Mouse (Mus musculus) liver, embryonic 11.5 days (tissue): Measurements from ENCODE around the gene Dcxr. TPM values are rescaled to one million over a fixed set of nuclear protein-coding genes. Genes with fewer than 3 reads are reported as not detected.

Experiments
- ATAC-seq: fragments of 200-750 bp; cut with Nextera tagmentation; replicated peaks from 2 replicates; pipeline ENCODE4 v1.8.0; 2017; ENCODE audit warnings: moderate number of reproducible peaks, mild to moderate bottlenecking, moderate TSS enrichment, moderate library complexity; ENCODE audit not compliant: low FRiP score
- DNase-seq: peaks from one replicate; pipeline ENCODE4 v3.0.0-alpha.2; 2017; ENCODE audit warnings: low spot score
- H3K27ac ChIP-seq: fragments of 300-500 bp; sonication (generic); 2 replicates; pipeline ENCODE4 v1.5.1; 2014; ENCODE audit warnings: mild to moderate bottlenecking, low read depth, low read length, control low read depth
- H3K27me3 ChIP-seq: fragments of 300-500 bp; sonication (generic); replicated peaks from 2 replicates; pipeline ENCODE4 v1.6.1; 2014; ENCODE audit warnings: low read length, mixed read lengths; ENCODE audit not compliant: control insufficient read depth, insufficient read depth
- H3K36me3 ChIP-seq: fragments of 300-500 bp; sonication (generic); 2 replicates; pipeline ENCODE4 v1.6.1; 2014; ENCODE audit warnings: mild to moderate bottlenecking, low read length, moderate library complexity, mixed read lengths; ENCODE audit not compliant: control insufficient read depth, insufficient read depth
- H3K4me1 ChIP-seq: fragments of 300-500 bp; sonication (generic); replicated peaks from 2 replicates; pipeline ENCODE4 v1.6.1; 2014; ENCODE audit warnings: low read length, mixed read lengths; ENCODE audit not compliant: control insufficient read depth, insufficient read depth
- H3K4me2 ChIP-seq: fragments of 300-500 bp; sonication (generic); 2 replicates; pipeline ENCODE4 v1.6.1; 2014; ENCODE audit warnings: mild to moderate bottlenecking, control low read depth, moderate library complexity
- H3K4me3 ChIP-seq: fragments of 300-500 bp; sonication (generic); 2 replicates; pipeline ENCODE4 v1.5.1; 2014; ENCODE audit warnings: low read depth, low read length, control low read depth
- H3K9ac ChIP-seq: fragments of 300-500 bp; sonication (generic); 2 replicates; pipeline ENCODE4 v1.6.1; 2014; ENCODE audit warnings: low read depth, low read length, control low read depth
- H3K9me3 ChIP-seq: fragments of 300-500 bp; sonication (generic); 2 replicates; pipeline ENCODE4 v1.6.1; 2016; ENCODE audit warnings: low read length, inconsistent platforms, mixed read lengths; ENCODE audit not compliant: control insufficient read depth
- WGBS: fragments of 180-500 bp; shearing (Covaris S2); extraction: QIAGEN DNeasy Blood & Tissue Kit; methylation state at CpG from one replicate; pipeline ENCODE4 v1.1.7; 2014; 5-methylcytosine and 5-hydroxymethylcytosine counted together
- polyA plus RNA-seq: library from polyadenylated mRNA; unstranded; fragments of >200 nt; fragmentation: Nextera tagmentation; extraction: Ambion mirVana; gene quantifications from 2 replicates; pipeline ENCODE4 v1.2.1, GENCODE M21; 2014

The Dcxr gene
- polyA plus RNA-seq, 1 experiment from 2014 or later = 12.9 TPM

GRCm38 (mm10) chr11:120726243-120727168, 575 bp downstream of the Dcxr start:
- peak overlapping the region; percentile 65 for H3K9ac ChIP-seq
- peak overlapping the region; percentile 92 for H3K4me2 ChIP-seq
- H3K36me3 ChIP-seq = no peaks in the 10 kb centered on the region
- peaks cover 16% of the 10 kb centered on the region for H3K4me1 ChIP-seq
- H3K9me3 ChIP-seq = no peaks in the 10 kb centered on the region
- DNase-seq = no peak
- WGBS = 22% methylated on average over 35 of the region's 36 CpGs
- ATAC-seq = peak; percentile 68
- 0 out of 2 replicates have a peak overlapping the region, but pooled peaks have one; percentile 22 for H3K27ac ChIP-seq
- peaks cover 23% of the 10 kb centered on the region for H3K27me3 ChIP-seq
- H3K4me3 ChIP-seq = peak overlapping the region; percentile 63

GRCm38 (mm10) chr11:120723509-120723908, 3.6 kb downstream of the Dcxr start:
- Histone ChIP-seq H3K36me3 (peaks cover 5% of the 10 kb centered on the region; the same call in 1 of the 2 replicates), H3K27me3 (peaks cover 26% of the 10 kb centered on the region), H3K4me1 (peaks cover 21% of the 10 kb centered on the region), H3K9ac (no peak overlapping the region), H3K4me3 (no peak overlapping the region), H3K27ac (no peak overlapping the region), H3K9me3 (no peaks in the 10 kb centered on the region), H3K4me2 (no peak overlapping the region)
- WGBS = 84% methylated on average over 7 of the region's 7 CpGs
- ATAC-seq (no peak), DNase-seq (no peak)

GRCm38 (mm10) chr11:120722761-120723382, 4.2 kb downstream of the Dcxr start:
- peak overlapping the region; percentile 99; the same call in 1 of the 2 replicates for H3K4me2 ChIP-seq
- 85% methylated on average over 11 of the region's 11 CpGs for WGBS
- DNase-seq = no peak

GRCm38 (mm10) chr11:120722067-120722630, 4.9 kb downstream of the Dcxr start:
- Histone ChIP-seq H3K4me1 (peaks cover 21% of the 10 kb centered on the region), H3K4me3 (peak overlapping the region; percentile 62), H3K9ac (peak overlapping the region; percentile 57), H3K36me3 (peaks cover 11% of the 10 kb centered on the region), H3K27me3 (peaks cover 26% of the 10 kb centered on the region), H3K9me3 (no peaks in the 10 kb centered on the region), H3K27ac (no peak overlapping the region), H3K4me2 (peak overlapping the region; percentile 99)
- DNase-seq = no peak
- no peak for ATAC-seq
- WGBS = 23% methylated on average over 21 of the region's 21 CpGs

More at GRCm38 (mm10) chr11:120722761-120723382, 4.2 kb downstream of the Dcxr start:
- no peak overlapping the region for H3K9ac ChIP-seq
- H3K36me3 ChIP-seq = peaks cover 5% of the 10 kb centered on the region
- H3K27me3 ChIP-seq = peaks cover 26% of the 10 kb centered on the region
- H3K4me3 ChIP-seq = no peak overlapping the region
- ATAC-seq = no peak
- no peak overlapping the region for H3K27ac ChIP-seq
- H3K9me3 ChIP-seq = no peaks in the 10 kb centered on the region
- peaks cover 21% of the 10 kb centered on the region for H3K4me1 ChIP-seq

- Histone ChIP-seq H3K9me3 (no peaks in the 10 kb centered on the region), H3K9ac (peak within 1 kb of the TSS; percentile 57), H3K36me3 (peaks cover 17% of the 10 kb centered on the region), H3K4me3 (peak within 1 kb of the TSS; percentile 62), H3K4me1 (peaks cover 21% of the 10 kb centered on the region), H3K4me2 (peak within 1 kb of the TSS; percentile 99), H3K27ac (no peak within 1 kb of the TSS), H3K27me3 (peaks cover 26% of the 10 kb centered on the region)
- under 1% methylated on average over 89 of the region's 90 CpGs for WGBS
- peak; percentile 71 for DNase-seq
- peak; percentile 57 for ATAC-seq
Observed at GRCm38 (mm10) chr11:120721124-120722066, 5.7 kb downstream of the Dcxr start, which contains the start of gene Rac3. TSS of gene Rac3 (plus strand) at chr11:120721470.

- Histone ChIP-seq H3K27ac (no peak overlapping the region), H3K36me3 (peaks cover 17% of the 10 kb centered on the region), H3K4me1 (peaks cover 21% of the 10 kb centered on the region), H3K4me3 (peak overlapping the region; percentile 62; the same call in 1 of the 2 replicates), H3K4me2 (peak overlapping the region; percentile 99), H3K9ac (no peak overlapping the region; the same call in 1 of the 2 replicates), H3K27me3 (peaks cover 26% of the 10 kb centered on the region), H3K9me3 (no peaks in the 10 kb centered on the region)
- peak; percentile 85 for DNase-seq
- WGBS = 13% methylated on average over 17 of the region's 17 CpGs
- no peak; the same call in 1 of the 2 replicates for ATAC-seq
Observed at GRCm38 (mm10) chr11:120720450-120720849, 6.6 kb downstream of the Dcxr start.

- H3K4me3 ChIP-seq = no peak overlapping the region
- H3K36me3 ChIP-seq = peaks cover 19% of the 10 kb centered on the region
- DNase-seq (no peak), ATAC-seq (no peak)
- no peak overlapping the region for H3K4me2 ChIP-seq
- 88% methylated on average over 13 of the region's 13 CpGs for WGBS
- H3K9me3 ChIP-seq = no peaks in the 10 kb centered on the region
- H3K9ac ChIP-seq = no peak overlapping the region
- H3K27me3 ChIP-seq = peaks cover 26% of the 10 kb centered on the region
- no peak overlapping the region for H3K27ac ChIP-seq
- H3K4me1 ChIP-seq = peaks cover 21% of the 10 kb centered on the region
Observed at GRCm38 (mm10) chr11:120719841-120720376, 7.2 kb downstream of the Dcxr start.
